Mouse (Mus musculus) MEL (cell line): Measurements from ENCODE around the gene Arglu1. TPM values are rescaled to one million over a fixed set of nuclear protein-coding genes. Genes with fewer than 3 reads are reported as not detected.

Experiments
- DNase-seq: peaks from one replicate; pipeline ENCODE4 v3.0.0; 2011; ENCODE audit warnings: low read depth, low spot score
- H3K27ac ChIP-seq: 2 replicates; pipeline ENCODE4 v1.5.1; 2012; ENCODE audit warnings: low read depth, mild to moderate bottlenecking, control low read depth, low read length, moderate library complexity; ENCODE audit not compliant: control insufficient read depth
- H3K27me3 ChIP-seq, 2 experiments: fragments of 150-350 bp in 1 of 2; sonication (generic) in 1 of 2; 2 replicates each; pipeline ENCODE4 v1.6.1; 2012; ENCODE audit warnings: low read length in 2 of 2, mild to moderate bottlenecking in 2 of 2, improper control_type of control experiment in 1 of 2, moderate library complexity in 1 of 2; ENCODE audit not compliant: insufficient read depth in 2 of 2, control insufficient read depth in 1 of 2
- H3K36me3 ChIP-seq, 2 experiments: 2 replicates each; pipeline ENCODE4 v1.6.1; 2012 to 2014; ENCODE audit warnings: low read length in 2 of 2, improper control_type of control experiment in 1 of 2, inconsistent platforms in 1 of 2, mild to moderate bottlenecking in 1 of 2; ENCODE audit not compliant: insufficient read depth in 2 of 2, control insufficient read depth in 1 of 2
- H3K4me1 ChIP-seq, 2 experiments: fragments of 150-350 bp in 1 of 2; sonication (generic) in 1 of 2; 2 replicates each; pipeline ENCODE4 v1.6.1; 2012; ENCODE audit warnings: low read length in 2 of 2, improper control_type of control experiment in 1 of 2, mild to moderate bottlenecking in 1 of 2; ENCODE audit not compliant: insufficient read depth in 2 of 2, control insufficient read depth in 1 of 2
- H3K4me3 ChIP-seq, 2 experiments: fragments of 150-350 bp in 1 of 2; sonication (generic) in 1 of 2; 2 replicates each; pipeline ENCODE4 v1.5.1; 2012; ENCODE audit warnings: low read depth in 2 of 2, low read length in 2 of 2, mild to moderate bottlenecking in 2 of 2, moderate library complexity in 2 of 2, control low read depth in 1 of 2, improper control_type of control experiment in 1 of 2; ENCODE audit not compliant: control insufficient read depth in 1 of 2, insufficient read depth in 1 of 2
- H3K79me2 ChIP-seq: 2 replicates; pipeline ENCODE4 v1.6.1; 2012; ENCODE audit warnings: mild to moderate bottlenecking, low read length, moderate library complexity; ENCODE audit not compliant: control insufficient read depth, poor library complexity, insufficient read depth
- H3K9ac ChIP-seq: 2 replicates; pipeline ENCODE4 v1.6.1; 2012; ENCODE audit warnings: low read depth, mild to moderate bottlenecking, control low read depth, low read length, moderate library complexity; ENCODE audit not compliant: control insufficient read depth, poor library complexity, severe bottlenecking
- H3K9me3 ChIP-seq: fragments of 150-350 bp; sonication (generic); replicated peaks from 2 replicates; pipeline ENCODE4 v1.6.1; 2012; ENCODE audit warnings: mild to moderate bottlenecking, low read length, improper control_type of control experiment, moderate library complexity; ENCODE audit not compliant: insufficient read depth
- BHLHE40 ChIP-seq: IDR thresholded peaks from 2 replicates; pipeline ENCODE4 v1.6.1; 2012; ENCODE audit warnings: low read depth, mild to moderate bottlenecking, inconsistent platforms, low read length, improper control_type of control experiment, borderline replicate concordance
- CHD1 ChIP-seq: IDR thresholded peaks from 2 replicates; pipeline ENCODE4 v1.6.1; 2012; ENCODE audit warnings: low read depth, mild to moderate bottlenecking, inconsistent platforms, low read length, improper control_type of control experiment
- CTCF ChIP-seq, 3 experiments: IDR thresholded peaks in 2 of 3; conservative IDR thresholded peaks in 1 of 3; 2 replicates each; pipeline ENCODE4 v1.5.1; 2011 to 2012; ENCODE audit warnings: low read length in 3 of 3, low read depth in 2 of 3, mild to moderate bottlenecking in 2 of 3, improper control_type of control experiment in 1 of 3, inconsistent platforms in 1 of 3, mixed read lengths in 1 of 3, moderate library complexity in 1 of 3; ENCODE audit not compliant: control insufficient read depth in 1 of 3, insufficient read depth in 1 of 3, poor library complexity in 1 of 3, severe bottlenecking in 1 of 3
- E2F4 ChIP-seq: IDR thresholded peaks from 2 replicates; pipeline ENCODE4 v1.6.1; 2011; ENCODE audit warnings: low read depth, low read length, improper control_type of control experiment, borderline replicate concordance
- ELF1 ChIP-seq: IDR thresholded peaks from 2 replicates; pipeline ENCODE4 v1.6.1; 2014; ENCODE audit warnings: low read depth, mild to moderate bottlenecking, inconsistent platforms, low read length, improper control_type of control experiment, moderate library complexity
- EP300 ChIP-seq, 2 experiments: IDR thresholded peaks; 2 replicates each; pipeline ENCODE4 v1.6.1; 2011; ENCODE audit warnings: improper control_type of control experiment in 2 of 2, low read length in 2 of 2, low read depth in 1 of 2, mild to moderate bottlenecking in 1 of 2
- ETS1 ChIP-seq: IDR thresholded peaks from 2 replicates; pipeline ENCODE4 v1.6.1; 2012; ENCODE audit warnings: low read depth, mild to moderate bottlenecking, inconsistent platforms, low read length, improper control_type of control experiment, moderate library complexity
- GATA1 ChIP-seq: IDR thresholded peaks from 2 replicates; pipeline ENCODE4 v1.6.1; 2011; ENCODE audit warnings: low read depth, low read length, improper control_type of control experiment
- JUND ChIP-seq: IDR thresholded peaks from 2 replicates; pipeline ENCODE4 v1.6.1; 2011; ENCODE audit warnings: low read depth, mild to moderate bottlenecking, improper control_type of control experiment, low read length
- KAT2A ChIP-seq: conservative IDR thresholded peaks from 2 replicates; pipeline ENCODE4 v1.6.1; 2012; ENCODE audit warnings: low read depth, low read length, improper control_type of control experiment, inconsistent platforms
- MAFK ChIP-seq: IDR thresholded peaks from 2 replicates; pipeline ENCODE4 v1.6.1; 2011; ENCODE audit warnings: low read depth, mild to moderate bottlenecking, low read length, improper control_type of control experiment, borderline replicate concordance
- MAZ ChIP-seq: IDR thresholded peaks from 2 replicates; pipeline ENCODE4 v1.6.1; 2012; ENCODE audit warnings: low read depth, mild to moderate bottlenecking, inconsistent platforms, low read length, improper control_type of control experiment
- MXI1 ChIP-seq: IDR thresholded peaks from 2 replicates; pipeline ENCODE4 v1.6.1; 2011; ENCODE audit warnings: mild to moderate bottlenecking, low read depth, low read length, improper control_type of control experiment
- RCOR1 ChIP-seq: IDR thresholded peaks from 2 replicates; pipeline ENCODE4 v1.6.1; 2012; ENCODE audit warnings: low read depth, mild to moderate bottlenecking, inconsistent platforms, low read length, improper control_type of control experiment
- SIN3A ChIP-seq: IDR thresholded peaks from 2 replicates; pipeline ENCODE4 v1.6.1; 2012; ENCODE audit warnings: low read length, improper control_type of control experiment, inconsistent platforms
- SMC3 ChIP-seq: IDR thresholded peaks from 2 replicates; pipeline ENCODE4 v1.6.1; 2011; ENCODE audit warnings: low read depth, low read length, improper control_type of control experiment
- TAL1 ChIP-seq: IDR thresholded peaks from 2 replicates; pipeline ENCODE4 v1.6.1; 2012; ENCODE audit warnings: mild to moderate bottlenecking, inconsistent platforms, low read length, moderate library complexity, mixed read lengths
- TBP ChIP-seq: IDR thresholded peaks from 2 replicates; pipeline ENCODE4 v1.8.0; 2011; ENCODE audit warnings: low read depth, low read length, improper control_type of control experiment
- USF2 ChIP-seq, 2 experiments: IDR thresholded peaks; 2 replicates each; pipeline ENCODE4 v1.6.1; 2011 to 2012; ENCODE audit warnings: improper control_type of control experiment in 2 of 2, low read length in 2 of 2, borderline replicate concordance in 1 of 2, inconsistent platforms in 1 of 2, low read depth in 1 of 2, mild to moderate bottlenecking in 1 of 2; ENCODE audit not compliant: insufficient read depth in 1 of 2
- ZC3H11A ChIP-seq: IDR thresholded peaks from 2 replicates; pipeline ENCODE4 v1.6.1; 2012; ENCODE audit warnings: low read depth, mild to moderate bottlenecking, inconsistent platforms, low read length, improper control_type of control experiment
- ZKSCAN1 ChIP-seq: IDR thresholded peaks from 2 replicates; pipeline ENCODE4 v1.6.1; 2012; ENCODE audit warnings: low read depth, mild to moderate bottlenecking, inconsistent platforms, low read length, improper control_type of control experiment, moderate library complexity
- ZMIZ1 ChIP-seq: IDR thresholded peaks from 2 replicates; pipeline ENCODE4 v1.6.1; 2012; ENCODE audit warnings: low read depth, mild to moderate bottlenecking, inconsistent platforms, low read length, improper control_type of control experiment, moderate library complexity
- polyA plus RNA-seq, 2 experiments: library from polyadenylated mRNA; stranded (reverse) in 1 of 2; unstranded in 1 of 2; fragments of >175 nt in 1 of 2; fragments of >200 nt in 1 of 2; gene quantifications; 2 replicates each; pipeline versions ENCODE4 v1.2.1 to v1.2.4; 2012; ENCODE audit warnings: low replicate concordance in 2 of 2, low read depth in 1 of 2; ENCODE audit not compliant: insufficient read length in 2 of 2, insufficient read depth in 1 of 2, missing spikeins in 1 of 2
- total RNA-seq: library from RNA; depleted of rRNA; stranded (reverse); fragments of 300-350 nt; gene quantifications from 2 replicates; pipeline ENCODE4 v1.2.3, GENCODE M21; 2012

Arglu1 gene
- total and polyA plus RNA-seq, 3 experiments, result 35.3 to 104 TPM; not detected in 1

DNA sequence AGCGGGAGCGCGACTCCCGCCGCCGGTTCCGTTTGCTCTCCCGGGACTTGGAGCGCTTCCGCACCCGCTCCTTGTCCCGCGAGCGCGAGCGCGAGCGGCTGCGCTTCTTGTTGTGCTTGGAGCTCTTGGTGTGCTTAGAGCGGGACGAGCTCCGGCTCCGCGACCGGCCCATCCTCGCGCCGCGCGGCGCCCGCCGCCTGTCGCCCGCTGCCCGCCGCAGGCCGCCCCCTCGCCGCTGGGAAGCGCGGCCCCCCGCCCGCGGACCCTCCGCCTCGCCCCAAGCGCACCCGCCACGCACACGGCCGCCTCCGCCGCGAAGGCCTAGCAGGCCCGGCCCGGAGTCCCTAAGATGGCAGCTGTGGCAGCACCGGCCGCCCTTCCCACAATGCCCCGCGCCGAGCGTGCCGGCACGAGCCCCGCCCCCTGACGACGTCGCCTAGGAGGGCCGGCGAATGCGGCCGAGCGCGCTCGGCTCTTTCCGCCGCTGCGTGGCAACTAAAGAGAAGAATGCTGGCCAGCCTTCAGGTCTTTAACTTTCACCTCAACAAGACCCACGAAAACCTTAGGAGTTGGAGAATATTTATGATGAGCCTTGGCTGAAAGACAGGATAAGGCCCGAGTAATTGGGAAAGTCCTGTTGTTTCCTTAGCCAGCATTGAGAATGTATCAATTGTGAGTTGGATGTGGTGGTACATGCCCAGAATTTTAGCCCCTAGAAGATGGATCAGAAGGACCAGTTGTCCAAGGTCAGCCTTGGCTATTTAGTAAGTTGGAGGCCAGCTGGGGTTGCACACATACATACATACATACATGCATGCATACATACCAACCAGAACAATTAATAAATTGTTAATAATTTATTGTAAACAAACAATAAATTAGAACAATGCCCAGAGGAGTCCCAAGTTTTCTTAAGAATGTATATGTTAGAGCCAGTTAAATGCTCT is at the start of gene Arglu1 (continued):
- TF ChIP-seq KAT2A (peak; percentile 63), SIN3A (no peak; the same call in 1 of the 2 replicates), RCOR1 (no peak), CTCF (IDR thresholded peaks at IDR 0.05 in 2 of 3, conservative IDR thresholded peaks at IDR 0.05 in 1 of 3; ENCODE audit: control insufficient read depth in 1 of 3, insufficient read depth in 1 of 3, low read depth in 2 of 3, low read length in 3 of 3, poor library complexity in 1 of 3, severe bottlenecking in 1 of 3) (no peak), ETS1 (no peak)
- TF ChIP-seq, all 39 proteins: peak for 11

DNA sequence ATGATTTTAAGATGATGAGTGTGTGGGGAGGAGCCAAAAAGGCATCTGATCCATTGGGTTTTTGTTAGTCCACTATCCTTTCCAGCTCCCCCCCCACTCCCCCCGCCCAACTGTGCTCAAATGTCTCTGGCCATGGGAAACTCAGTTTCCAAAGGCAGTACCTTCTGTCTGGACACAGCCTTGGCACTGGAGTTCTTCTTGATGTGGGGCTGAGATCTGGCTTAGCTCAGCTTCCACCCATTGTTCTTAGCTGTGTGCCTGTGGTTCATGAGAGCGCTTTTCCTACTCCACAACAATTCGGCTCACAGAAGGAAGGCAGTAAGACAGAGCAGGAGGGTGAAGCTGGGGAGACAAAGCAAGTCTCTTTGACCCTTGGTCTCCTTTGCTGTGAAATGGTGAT is 47.0 kb upstream of the Arglu1 start:
- Histone ChIP-seq H3K27me3 (no peaks in the 10 kb centered on the region), H3K9ac (no peak overlapping the region), H3K9me3 (no peaks in the 10 kb centered on the region), H3K27ac (no peak overlapping the region), H3K4me1 (no peaks in the 10 kb centered on the region), H3K36me3 (no peaks in the 10 kb centered on the region), H3K4me3 (no peak overlapping the region), H3K79me2 (no peaks in the 10 kb centered on the region)
- TF ChIP-seq TBP (no peak), MXI1 (no peak), JUND (no peak), MAFK (no peak), BHLHE40 (no peak), CTCF (IDR thresholded peaks at IDR 0.05 in 2 of 3, conservative IDR thresholded peaks at IDR 0.05 in 1 of 3; ENCODE audit: control insufficient read depth in 1 of 3, insufficient read depth in 1 of 3, low read depth in 2 of 3, low read length in 3 of 3, poor library complexity in 1 of 3, severe bottlenecking in 1 of 3) (no peak), E2F4 (no peak), SIN3A (no peak), ELF1 (no peak), SMC3 (no peak)
- DNase-seq, result no peak

DNA sequence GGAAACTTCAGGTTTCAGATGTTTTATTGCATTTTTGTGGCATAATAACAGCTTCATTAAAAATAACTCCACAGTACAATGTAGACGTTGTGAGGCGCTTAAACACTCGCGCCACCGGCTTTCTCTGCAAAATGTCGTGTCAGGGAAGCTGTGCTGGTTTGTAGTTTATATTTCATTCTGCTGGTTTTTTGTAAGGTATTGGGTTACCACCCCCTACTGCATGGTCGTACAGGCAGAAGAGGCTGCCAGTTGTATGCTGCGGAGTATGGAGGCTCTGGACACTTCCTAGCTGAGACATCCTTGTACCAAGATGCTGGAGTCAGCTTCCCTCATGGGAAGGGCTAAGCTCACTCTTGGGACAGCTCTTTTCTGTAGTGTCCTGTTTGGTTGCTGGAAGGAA is 46.5 kb upstream of the Arglu1 start:
- H3K79me2 ChIP-seq, result no peaks in the 10 kb centered on the region
- H3K27ac ChIP-seq, result no peak overlapping the region
- TF ChIP-seq RCOR1 (no peak), CTCF (IDR thresholded peaks at IDR 0.05 in 2 of 3, conservative IDR thresholded peaks at IDR 0.05 in 1 of 3; ENCODE audit: control insufficient read depth in 1 of 3, insufficient read depth in 1 of 3, low read depth in 2 of 3, low read length in 3 of 3, poor library complexity in 1 of 3, severe bottlenecking in 1 of 3) (no peak), USF2 (IDR thresholded peaks at IDR 0.05; ENCODE audit: borderline replicate concordance in 1 of 2, insufficient read depth in 1 of 2, low read depth in 1 of 2, low read length in 2 of 2) (no peak), TAL1 (no peak), KAT2A (no peak), MAZ (no peak), E2F4 (no peak), BHLHE40 (no peak), EP300 (IDR thresholded peaks at IDR 0.05; ENCODE audit: low read depth in 1 of 2, low read length in 2 of 2) (no peak), GATA1 (no peak), CHD1 (no peak), ZMIZ1 (no peak), ZC3H11A (no peak), MXI1 (no peak), ZKSCAN1 (no peak)
- no peak for DNase-seq
- H3K4me3 ChIP-seq, result no peak overlapping the region
- no peaks in the 10 kb centered on the region for H3K36me3 ChIP-seq
- H3K27me3 ChIP-seq, result no peaks in the 10 kb centered on the region
- no peaks in the 10 kb centered on the region for H3K9me3 ChIP-seq
- no peak overlapping the region for H3K9ac ChIP-seq
- no peaks in the 10 kb centered on the region for H3K4me1 ChIP-seq
